Mouse (Mus musculus) 3T3-L1 (cell line): ENCODE results near the gene Lhb.
A peak's percentile ranks its signal among the peaks of the same experiment; 100 is the strongest.

ENCODE experiments used
- DNase-seq: peaks from one replicate; pipeline ENCODE4 v3.0.0-alpha.2; 2015; ENCODE audit warnings: low read depth, low spot score

Gene Lhb

GRCm38 (mm10) chr7:45413864-45414739 is 6.5 kb upstream of the Lhb start:
- no peak for DNase-seq

GRCm38 (mm10) chr7:45414740-45415224 is 5.8 kb upstream of the Lhb start:
- no peak for DNase-seq

- DNase-seq, result no peak
Observed at GRCm38 (mm10) chr7:45415636-45416035, 5.0 kb upstream of the Lhb start.

- DNase-seq, result no peak
Observed at GRCm38 (mm10) chr7:45417962-45418492, 2.6 kb upstream of the Lhb start.

- DNase-seq, result no peak
Observed at GRCm38 (mm10) chr7:45419859-45420614, 583 bp upstream of the Lhb start.

- DNase-seq, result no peak
Observed at GRCm38 (mm10) chr7:45421194-45421593, 574 bp downstream of the Lhb start.

- no peak for DNase-seq
Observed at GRCm38 (mm10) chr7:45426556-45426955, 5.9 kb downstream of the Lhb start.

- no peak for DNase-seq
Observed at GRCm38 (mm10) chr7:45433835-45434202, 13.2 kb downstream of the Lhb start.

GRCm38 (mm10) chr7:45434203-45435015 is 13.8 kb downstream of the Lhb start, which contains the start of gene Gys1:
TSS of gene Gys1 (plus strand) at chr7:45434844.
- peak; percentile 99 for DNase-seq

- DNase-seq, result peak; percentile 39
Observed at GRCm38 (mm10) chr7:45435038-45435437, 14.4 kb downstream of the Lhb start.

- DNase-seq, result no peak
Observed at GRCm38 (mm10) chr7:45436444-45436843, 15.8 kb downstream of the Lhb start.

- DNase-seq, result no peak
Observed at GRCm38 (mm10) chr7:45437046-45437445, 16.4 kb downstream of the Lhb start.

- no peak for DNase-seq
Observed at GRCm38 (mm10) chr7:45437521-45438276, 17.1 kb downstream of the Lhb start, which contains the start of gene Ruvbl2. TSS of gene Ruvbl2 (minus strand) at chr7:45438096.

GRCm38 (mm10) chr7:45443526-45444420 is 23.2 kb downstream of the Lhb start:
- DNase-seq, result no peak

- no peak for DNase-seq
Observed at GRCm38 (mm10) chr7:45446589-45446988, 26.0 kb downstream of the Lhb start.

- peak; percentile 38 for DNase-seq
Observed at GRCm38 (mm10) chr7:45447325-45447990, 26.8 kb downstream of the Lhb start.

- DNase-seq, result no peak
Observed at GRCm38 (mm10) chr7:45449974-45450373, 29.4 kb downstream of the Lhb start.

GRCm38 (mm10) chr7:45451344-45451982 is 30.8 kb downstream of the Lhb start:
- peak; percentile 84 for DNase-seq
